Mouse (Mus musculus): ENCODE results near the gene Olfr311.
"Not testable (repeated sequence)": the region's sequence is repeated elsewhere in the genome, so short reads cannot be mapped to it uniquely, and the experiment has no call there.

Gene Olfr311

GRCm38 (mm10) chr11:58838951-58839350, at the start of gene Olfr311:
TSS of gene Olfr311 (plus strand) at chr11:58839251.
- not testable (repeated sequence) for DNase-seq (ENCODE audit: low spot score in 2 of 2)

DNA sequence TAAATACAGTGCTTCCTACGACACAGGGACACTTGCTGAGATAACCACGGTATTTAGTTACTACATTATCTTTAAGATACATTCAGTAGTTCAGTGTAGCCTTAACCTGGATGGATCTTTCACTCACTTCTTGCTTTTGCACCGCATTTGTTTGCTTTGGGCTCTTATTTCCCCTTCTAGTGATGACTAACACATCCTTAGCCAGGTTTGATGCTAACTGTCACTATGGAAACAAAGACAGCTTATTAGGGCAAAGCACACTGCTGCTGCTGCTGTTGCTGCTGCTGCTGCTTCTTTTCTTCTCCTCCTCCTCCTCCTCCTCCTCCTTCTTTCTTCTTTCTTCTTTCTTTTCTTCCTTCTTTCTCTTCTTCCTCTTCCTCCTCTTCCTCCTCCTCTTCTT, 49.5 kb upstream of the Olfr311 start:
- peak in 1 of 2 experiments; percentile 21 for DNase-seq (ENCODE audit: low spot score in 2 of 2)

GRCm38 (mm10) chr11:58790053-58790452, 49.0 kb upstream of the Olfr311 start:
- peak in 1 of 2 experiments; percentile 17 for DNase-seq (ENCODE audit: low spot score in 2 of 2)

- no peak for DNase-seq (ENCODE audit: low spot score in 2 of 2)
Observed at GRCm38 (mm10) chr11:58790646-58791045, 48.4 kb upstream of the Olfr311 start.

DNA sequence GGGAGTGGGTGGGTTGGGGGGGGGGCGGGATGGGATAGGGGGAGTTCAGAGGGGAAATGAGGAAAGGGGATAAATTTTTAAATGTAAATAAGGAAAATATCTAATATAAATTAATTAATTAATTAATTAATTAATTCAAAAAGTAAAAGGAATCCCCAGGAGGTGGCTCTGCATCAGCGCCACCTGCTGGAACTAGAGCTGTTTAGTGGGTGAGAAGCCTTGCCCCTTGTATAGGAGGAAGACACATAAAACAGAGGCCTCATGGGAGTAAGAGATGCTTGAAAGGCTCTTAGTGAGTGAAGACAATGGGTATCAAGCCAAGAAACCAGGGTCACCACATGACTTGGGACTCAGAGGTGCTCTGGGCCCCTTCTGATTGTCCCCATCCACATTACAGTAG, 43.2 kb upstream of the Olfr311 start:
- no peak for DNase-seq (ENCODE audit: low spot score in 2 of 2)

DNA sequence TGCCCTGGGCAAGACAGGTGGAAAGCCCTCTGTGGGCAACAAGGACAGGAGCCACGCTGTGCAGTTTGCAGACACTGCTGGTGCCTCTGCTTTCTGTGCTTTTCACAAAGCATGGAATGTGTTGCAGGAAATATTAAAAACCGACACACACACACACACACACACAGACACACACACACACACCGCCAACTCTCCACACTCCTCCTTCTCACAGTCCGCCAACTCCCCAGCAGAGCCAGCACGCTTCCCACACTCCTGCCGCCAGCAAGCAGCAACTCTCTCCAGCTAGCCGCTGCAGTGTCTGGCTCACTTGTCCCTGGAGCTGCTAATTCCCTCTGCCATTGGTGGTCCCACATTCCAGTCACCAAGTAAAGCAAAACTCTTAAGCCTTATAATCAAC, 42.2 kb upstream of the Olfr311 start:
- no peak for DNase-seq (ENCODE audit: low spot score in 2 of 2)

DNA sequence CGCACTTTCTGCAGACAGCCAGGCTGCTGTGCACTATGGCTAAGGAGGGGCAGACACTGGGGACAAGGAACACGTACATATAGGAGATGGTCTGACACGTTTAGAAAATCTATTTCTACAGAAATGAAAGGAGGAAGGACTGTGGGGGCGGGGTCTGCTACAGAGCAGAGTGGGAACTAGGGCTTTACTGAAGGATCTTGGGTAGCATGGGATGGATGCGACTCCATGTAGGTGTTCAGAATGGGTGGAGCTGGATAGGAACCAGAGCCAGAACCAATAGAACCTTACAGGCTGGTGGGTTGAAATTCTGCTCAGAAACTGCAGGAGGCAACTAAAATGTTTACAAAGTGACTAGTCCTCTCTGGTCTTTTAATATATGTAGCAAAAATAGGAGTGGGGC, 39.3 kb upstream of the Olfr311 start:
- no peak for DNase-seq (ENCODE audit: low spot score in 2 of 2)

GRCm38 (mm10) chr11:58801558-58802228, 37.4 kb upstream of the Olfr311 start, which contains the start of gene Fam183b:
TSS of gene Fam183b (minus strand) at chr11:58801960.
- DNase-seq (ENCODE audit: low spot score in 2 of 2): no peak

- DNase-seq (ENCODE audit: low spot score in 2 of 2): no peak
Observed at GRCm38 (mm10) chr11:58803871-58804270, 35.2 kb upstream of the Olfr311 start.

DNA sequence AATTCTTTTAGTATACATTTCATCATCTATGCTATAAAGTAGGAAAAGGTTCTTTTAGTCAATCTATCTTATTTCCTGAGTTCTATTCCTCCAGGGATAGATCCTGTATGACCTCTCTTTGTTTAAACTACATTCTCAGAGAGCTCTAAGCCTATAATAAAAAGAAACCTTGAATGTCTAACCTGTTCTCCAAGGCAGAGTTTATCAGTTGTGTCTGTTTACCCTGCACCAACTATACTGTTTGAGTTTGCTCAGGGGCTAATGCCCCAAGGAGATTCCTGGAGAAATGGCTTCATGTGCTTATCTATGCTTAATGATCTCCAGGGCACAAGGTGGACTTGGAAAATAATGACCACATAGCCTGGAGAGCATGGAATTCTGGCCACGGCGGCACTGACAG, 34.7 kb upstream of the Olfr311 start:
- DNase-seq (ENCODE audit: low spot score in 2 of 2): no peak

GRCm38 (mm10) chr11:58812001-58812400, 27.1 kb upstream of the Olfr311 start:
- DNase-seq (ENCODE audit: low spot score in 2 of 2): no peak

DNA sequence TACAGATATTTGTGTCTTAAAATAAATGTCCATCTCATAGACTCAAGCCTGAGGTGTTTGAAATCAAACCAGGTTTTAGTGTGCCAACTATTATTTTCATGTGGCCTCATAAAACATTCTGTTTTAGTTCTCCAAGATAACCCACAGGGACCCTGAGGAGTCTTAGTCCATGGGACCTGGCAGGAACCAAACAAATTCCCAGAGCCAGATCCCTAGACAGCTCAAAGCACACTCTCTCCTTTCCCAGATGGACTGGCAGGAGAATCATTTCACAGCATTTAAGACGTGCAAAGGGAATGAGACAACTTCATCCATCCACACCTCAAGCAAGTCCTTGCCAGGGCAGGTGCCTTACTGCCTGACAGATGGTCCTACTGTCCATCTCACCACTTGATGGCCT, 24.4 kb upstream of the Olfr311 start, which contains the start of gene Olfr313:
Gene Olfr313 (plus strand): TSS at position 301 of the 400 bp plus-strand sequence.
- DNase-seq (ENCODE audit: low spot score in 2 of 2): not testable (repeated sequence)

- no peak for DNase-seq (ENCODE audit: low spot score in 2 of 2)
Observed at GRCm38 (mm10) chr11:58815676-58816075, 23.4 kb upstream of the Olfr311 start.

DNA sequence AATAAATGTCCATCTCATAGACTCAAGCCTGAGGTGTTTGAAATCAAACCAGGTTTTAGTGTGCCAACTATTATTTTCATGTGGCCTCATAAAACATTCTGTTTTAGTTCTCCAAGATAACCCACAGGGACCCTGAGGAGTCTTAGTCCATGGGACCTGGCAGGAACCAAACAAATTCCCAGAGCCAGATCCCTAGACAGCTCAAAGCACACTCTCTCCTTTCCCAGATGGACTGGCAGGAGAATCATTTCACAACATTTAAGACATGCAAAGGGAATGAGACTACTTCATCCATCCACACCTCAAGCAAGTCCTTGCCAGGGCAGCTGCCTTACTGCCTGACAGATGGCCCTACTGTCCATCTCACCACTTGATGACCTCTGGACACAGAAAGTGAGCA, 10.1 kb upstream of the Olfr311 start, which contains the start of gene Olfr312:
Gene Olfr312 (plus strand): TSS at position 301 of the 400 bp plus-strand sequence.
- DNase-seq (ENCODE audit: low spot score in 2 of 2): not testable (repeated sequence)

DNA sequence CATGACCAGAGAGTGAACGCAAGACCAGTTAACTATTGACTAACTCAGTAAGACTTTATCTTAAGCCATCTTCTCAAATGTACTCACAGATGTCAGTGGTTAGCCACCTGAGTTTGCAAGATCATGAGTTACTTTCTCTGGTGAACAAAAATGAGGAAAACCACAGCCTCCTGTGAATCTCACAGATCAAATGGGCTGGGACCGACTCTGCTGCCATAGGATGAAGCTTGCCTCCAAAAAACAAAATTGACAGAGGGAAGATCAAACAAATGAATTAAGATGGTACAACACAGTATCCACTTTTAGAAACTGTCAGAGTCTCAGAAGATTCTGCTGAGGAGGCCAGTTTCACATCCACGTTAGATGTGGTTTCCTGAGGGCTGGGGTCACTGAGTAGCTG, 9.3 kb upstream of the Olfr311 start:
- DNase-seq (ENCODE audit: low spot score in 2 of 2): no peak

GRCm38 (mm10) chr11:58832541-58832940, 6.5 kb upstream of the Olfr311 start:
- DNase-seq (ENCODE audit: low spot score in 2 of 2): not testable (repeated sequence)

DNA sequence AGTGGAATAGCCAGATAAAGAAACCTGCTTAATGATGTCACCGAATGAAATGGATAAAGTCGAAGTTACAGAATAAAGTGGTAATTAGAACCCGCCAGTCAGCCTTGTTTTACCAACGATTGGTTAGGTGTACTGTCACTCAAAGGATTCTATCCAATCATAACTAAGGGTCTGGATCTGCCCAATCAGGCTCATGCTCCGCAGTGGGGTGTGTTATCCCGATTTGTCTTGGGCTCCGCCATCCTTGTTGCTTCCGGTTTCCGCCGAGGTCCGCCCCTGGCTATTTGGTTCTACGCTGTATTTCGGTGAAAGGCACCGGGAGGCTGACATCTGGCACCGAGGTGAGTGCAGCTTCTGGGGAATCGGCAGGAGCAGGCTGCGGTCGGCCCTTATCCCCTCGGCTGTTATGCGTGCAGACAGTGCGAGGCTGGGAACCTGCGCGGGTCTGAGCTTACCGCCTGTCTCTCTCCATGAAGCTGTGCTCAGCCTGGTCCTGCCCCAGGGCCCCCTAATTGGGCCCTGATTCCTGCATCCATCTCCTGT, 7.9 kb downstream of the Olfr311 start, which contains the start of gene Gm12258:
Gene Gm12258 (plus strand): TSS at position 240 of the 543 bp plus-strand sequence.
- peak; percentile 87 to 92 for DNase-seq (ENCODE audit: low spot score in 2 of 2)

- no peak for DNase-seq (ENCODE audit: low spot score in 2 of 2)
Observed at GRCm38 (mm10) chr11:58847636-58848035, 8.6 kb downstream of the Olfr311 start.

- DNase-seq (ENCODE audit: low spot score in 2 of 2): no peak
Observed at GRCm38 (mm10) chr11:58849731-58850130, 10.7 kb downstream of the Olfr311 start.

- DNase-seq (ENCODE audit: low spot score in 2 of 2): no peak
Observed at GRCm38 (mm10) chr11:58860744-58861143, 21.7 kb downstream of the Olfr311 start.

DNA sequence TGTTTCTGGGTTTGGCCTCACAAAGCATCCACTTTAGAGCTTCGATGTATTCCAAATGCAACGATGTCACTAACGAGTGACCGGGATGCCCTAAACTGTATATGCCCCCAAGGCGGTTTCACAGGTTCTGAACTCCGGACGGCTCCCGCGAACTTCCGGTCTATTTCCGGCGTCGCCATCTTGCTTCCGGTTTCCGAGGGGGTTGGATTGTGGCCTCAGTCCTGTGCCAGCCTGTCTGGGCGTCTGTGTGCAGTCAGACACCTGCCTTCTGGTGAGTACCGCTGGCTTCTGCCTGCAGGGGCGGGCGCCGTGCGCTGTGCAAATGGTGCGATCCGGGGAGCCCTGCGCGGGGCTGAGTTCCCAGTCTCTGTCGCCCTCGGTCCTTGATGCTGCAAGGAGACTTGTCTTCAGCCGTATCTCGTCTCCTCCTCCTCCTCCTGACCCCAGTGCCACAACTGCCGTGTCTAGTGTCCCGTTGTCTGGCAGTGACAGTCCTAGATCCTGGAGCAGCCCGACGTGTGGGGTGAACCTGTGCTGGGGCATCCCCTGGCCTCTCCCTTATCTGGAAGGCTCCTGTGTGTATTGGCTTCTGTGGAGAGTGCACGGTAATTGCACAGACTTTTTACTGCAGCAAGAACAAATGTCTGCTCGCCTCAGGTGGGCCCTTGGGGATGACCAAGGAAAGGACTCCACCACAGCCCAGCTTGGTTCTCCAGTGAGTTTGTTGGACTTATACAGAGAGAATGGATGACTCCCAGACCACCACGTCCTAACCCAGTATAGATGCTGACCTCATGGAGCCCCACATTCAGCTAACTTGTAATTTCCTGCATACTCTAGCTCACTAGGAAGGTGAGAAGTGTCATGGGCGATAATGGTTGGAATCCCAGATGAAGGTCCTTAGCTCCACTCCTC, 28.2 kb downstream of the Olfr311 start, which contains the start of gene 2810021J22Rik:
Gene 2810021J22Rik (plus strand): TSS at position 178 of the 915 bp plus-strand sequence.
- peak; percentile 87 to 89 for DNase-seq (ENCODE audit: low spot score in 2 of 2)

GRCm38 (mm10) chr11:58867954-58868330, 28.9 kb downstream of the Olfr311 start:
- DNase-seq (ENCODE audit: low spot score in 2 of 2): no peak

All from natural killer cell, adult 2 months (primary cell).